7 mouse cellular contexts compared by ENCODE assay signal in genomic region chr13:51848481-51849240, GRCm38 (mm10). TPM values are rescaled to one million over a fixed set of nuclear protein-coding genes. Genes with fewer than 3 reads are reported as not detected.
DNase-seq lines count a peak whose midpoint lies in the region; ATAC-seq and TF ChIP-seq lines count a peak whose summit lies in the region.

No protein-coding gene starts in this region.

- peak; percentile 40 for DNase-seq in adrenal gland, postnatal 25 days
- DNase-seq in hindbrain, postnatal 0 days (ENCODE audit: low spot score): peak; percentile 51
- DNase-seq in left cerebral cortex, adult 9 months (ENCODE audit: low spot score in 2 of 2): peak; percentile 78 to 83
- DNase-seq in right cerebral cortex, postnatal 4 days: peak; percentile 36

- no peaks in the 10 kb centered on the region for H3K9me3 ChIP-seq in ES-Bruce4 (replicated peaks; ENCODE audit: control insufficient read depth, insufficient read depth, low read length, poor library complexity, severe bottlenecking)
- H3K9me3 ChIP-seq in forebrain, embryonic 16.5 days (ENCODE audit: control insufficient read depth, low read length): no peaks in the 10 kb centered on the region
- H3K9me3 ChIP-seq in hindbrain, postnatal 0 days (ENCODE audit: low read length): no peaks in the 10 kb centered on the region

- peaks cover 5% of the 10 kb centered on the region; the same call in 1 of the 2 replicates for H3K27me3 ChIP-seq in ES-Bruce4 (ENCODE audit: control insufficient read depth, insufficient read depth, low read length, poor library complexity, severe bottlenecking)
- H3K27me3 ChIP-seq in forebrain, embryonic 16.5 days (replicated peaks; ENCODE audit: control insufficient read depth, insufficient read depth, low read length): peaks cover 4% of the 10 kb centered on the region; the same call in 1 of the 2 replicates
- H3K27me3 ChIP-seq in hindbrain, postnatal 0 days (ENCODE audit: insufficient read depth, low read length): peaks cover 3% of the 10 kb centered on the region; the same call in 1 of the 2 replicates

- WGBS in forebrain, embryonic 16.5 days: under 1% methylated on average over 18 of the region's 20 CpGs
- whole genome bisulfite sequencing in hindbrain, postnatal 0 days: under 1% methylated on average over 19 of the region's 20 CpGs
- WGBS in macrophage (ENCODE audit: missing documents): under 1% methylated on average over 20 of the region's 20 CpGs

- peak; percentile 67 for TF ChIP-seq EP300 in ES-Bruce4 (IDR thresholded peaks at IDR 0.05; ENCODE audit: insufficient read depth, low read depth, low read length)

- H3K36me3 ChIP-seq in ES-Bruce4 (ENCODE audit: control insufficient read depth, insufficient read depth, low read length, poor library complexity, severe bottlenecking): no peaks in the 10 kb centered on the region
- H3K36me3 ChIP-seq in forebrain, embryonic 16.5 days (ENCODE audit: control insufficient read depth, insufficient read depth): no peaks in the 10 kb centered on the region
- no peaks in the 10 kb centered on the region for H3K36me3 ChIP-seq in hindbrain, postnatal 0 days (ENCODE audit: insufficient read depth, low read length)
- no peaks in the 10 kb centered on the region for H3K36me3 ChIP-seq in macrophage (ENCODE audit: inconsistent target)

- H3K79me2 ChIP-seq in macrophage (ENCODE audit: inconsistent target): peaks cover 12% of the 10 kb centered on the region

- H3K4me2 ChIP-seq in forebrain, embryonic 16.5 days (ENCODE audit: low read length): peak overlapping the region; percentile 93
- H3K4me2 ChIP-seq in hindbrain, postnatal 0 days (ENCODE audit: low read depth, low read length): peak overlapping the region; percentile 99

- no peak for TF ChIP-seq POLR2A in ES-Bruce4 (IDR thresholded peaks at IDR 0.05; ENCODE audit: insufficient read depth, low read length)

- H3K4me3 ChIP-seq in ES-Bruce4 (ENCODE audit: low read depth, low read length): peak overlapping the region; percentile 78
- H3K4me3 ChIP-seq in forebrain, embryonic 16.5 days (replicated peaks; ENCODE audit: low read length): peak overlapping the region; percentile 65
- H3K4me3 ChIP-seq in hindbrain, postnatal 0 days (ENCODE audit: low read length): peak overlapping the region; percentile 67
- peak overlapping the region; percentile 69 for H3K4me3 ChIP-seq in macrophage (ENCODE audit: inconsistent target)

- TF ChIP-seq CTCF in ES-Bruce4 (IDR thresholded peaks at IDR 0.05; ENCODE audit: low read depth, low read length): no peak
- no peak for TF ChIP-seq CTCF in hindbrain, postnatal 0 days (IDR thresholded peaks at IDR 0.05; ENCODE audit: low read depth)

- ATAC-seq in forebrain, embryonic 16.5 days: peak; percentile 6; the same call in 1 of the 2 replicates
- no peak for ATAC-seq in hindbrain, postnatal 0 days

- no peak overlapping the region for H3K27ac ChIP-seq in ES-Bruce4 (ENCODE audit: insufficient read depth, low read length)
- H3K27ac ChIP-seq in forebrain, embryonic 16.5 days (ENCODE audit: low read length): peak overlapping the region; percentile 97
- peak overlapping the region; percentile 81 for H3K27ac ChIP-seq in hindbrain, postnatal 0 days
- H3K27ac ChIP-seq in macrophage: peak overlapping the region; percentile 79

- no peaks in the 10 kb centered on the region for H3K4me1 ChIP-seq in ES-Bruce4 (ENCODE audit: control insufficient read depth, insufficient read depth, low read length)
- peaks cover 44% of the 10 kb centered on the region for H3K4me1 ChIP-seq in forebrain, embryonic 16.5 days (replicated peaks; ENCODE audit: control insufficient read depth, insufficient read depth, low read length)
- H3K4me1 ChIP-seq in hindbrain, postnatal 0 days (ENCODE audit: insufficient read depth, low read length): peaks cover 17% of the 10 kb centered on the region

- H3K9ac ChIP-seq in ES-Bruce4 (ENCODE audit: low read depth, poor library complexity, severe bottlenecking): peak overlapping the region; percentile 36; the same call in 1 of the 2 replicates
- peak overlapping the region; percentile 73 for H3K9ac ChIP-seq in forebrain, embryonic 16.5 days (replicated peaks; ENCODE audit: low read depth, low read length)
- peak overlapping the region; percentile 78 for H3K9ac ChIP-seq in hindbrain, postnatal 0 days (replicated peaks; ENCODE audit: low read length)

RNA-seq across cellular contexts. Expression of gene Gadd45g, which starts 2.2 kb away (rescaled TPM):
- 6.4 and 9.6 TPM in 2 replicates for polyA plus RNA-seq in ES-Bruce4 (2011; ENCODE audit: insufficient read depth, insufficient read length, low read depth, missing spikeins)
- 15.2 and 29.0 TPM in 2 replicates for total RNA-seq in adrenal gland, postnatal 25 days (2021)
- polyA plus RNA-seq in forebrain, embryonic 16.5 days (2015; fragmentation: Nextera tagmentation; extraction: Ambion mirVana): 119 and 122 TPM in 2 replicates
- total RNA-seq in hindbrain, postnatal 0 days (2014; rRNA removed): 18.3 and 19.0 TPM in 2 replicates
- 38.6 and 43.3 TPM in 2 replicates for polyA plus RNA-seq in hindbrain, postnatal 0 days (2015; fragmentation: Nextera tagmentation; extraction: Ambion mirVana)
- total RNA-seq in macrophage (2018; cell fraction: chromatin; rRNA removed): 10 to 100 TPM in 15 of 26 experiments, 1 to 10 TPM in 11; 3.1 to 36.8 (median 11.1) TPM
- 10 to 100 TPM in 10 of 26 experiments, 1 to 10 TPM in 16; 4.8 to 28.2 (median 9.3) TPM for total RNA-seq in macrophage (2018; cell fraction: cytosol; rRNA removed)
- 10 to 100 TPM in 16 of 26 experiments, 1 to 10 TPM in 10; 3.4 to 69.6 (median 11.5) TPM for total RNA-seq in macrophage (2018; cell fraction: nucleus; rRNA removed)
- 8.9 to 19.9 TPM (median 10.3 TPM) in 3 replicates for polyA plus RNA-seq in macrophage (2018)

RNA-seq across cellular contexts. Expression of gene Sema4d, which starts 55.1 kb away (rescaled TPM):
- 22.9 and 24.6 TPM in 2 replicates for polyA plus RNA-seq in ES-Bruce4 (2011; ENCODE audit: insufficient read depth, insufficient read length, low read depth, missing spikeins)
- total RNA-seq in adrenal gland, postnatal 25 days (2021): 15.4 and 22.0 TPM in 2 replicates
- 20.8 and 24.6 TPM in 2 replicates for polyA plus RNA-seq in forebrain, embryonic 16.5 days (2015; fragmentation: Nextera tagmentation; extraction: Ambion mirVana)
- total RNA-seq in hindbrain, postnatal 0 days (2014; rRNA removed): 19.7 and 33.1 TPM in 2 replicates
- 13.7 and 15.0 TPM in 2 replicates for polyA plus RNA-seq in hindbrain, postnatal 0 days (2015; fragmentation: Nextera tagmentation; extraction: Ambion mirVana)
- total RNA-seq in macrophage (2018; cell fraction: chromatin; rRNA removed): 100 to 1,000 TPM; 138 to 587 (median 262) TPM
- 100 to 1,000 TPM; 117 to 388 (median 219) TPM for total RNA-seq in macrophage (2018; cell fraction: cytosol; rRNA removed)
- 100 to 1,000 TPM; 156 to 800 (median 457) TPM for total RNA-seq in macrophage (2018; cell fraction: nucleus; rRNA removed)
- 80.9 to 173 TPM (median 90.3 TPM) in 3 replicates for polyA plus RNA-seq in macrophage (2018)
